Mouse (Mus musculus) liver, embryonic 11.5 days (tissue): ENCODE results near the gene 4931428F04Rik. TPM values are rescaled to one million over a fixed set of nuclear protein-coding genes. Genes with fewer than 3 reads are reported as not detected.

Experiments used
- ATAC-seq: fragments of 200-750 bp; cut with Nextera tagmentation; replicated peaks from 2 replicates; pipeline ENCODE4 v1.8.0; 2017; ENCODE audit warnings: moderate number of reproducible peaks, mild to moderate bottlenecking, moderate TSS enrichment, moderate library complexity; ENCODE audit not compliant: low FRiP score
- DNase-seq: peaks from one replicate; pipeline ENCODE4 v3.0.0-alpha.2; 2017; ENCODE audit warnings: low spot score
- H3K27ac ChIP-seq: fragments of 300-500 bp; sonication (generic); 2 replicates; pipeline ENCODE4 v1.5.1; 2014; ENCODE audit warnings: mild to moderate bottlenecking, low read depth, low read length, control low read depth
- H3K27me3 ChIP-seq: fragments of 300-500 bp; sonication (generic); replicated peaks from 2 replicates; pipeline ENCODE4 v1.6.1; 2014; ENCODE audit warnings: low read length, mixed read lengths; ENCODE audit not compliant: control insufficient read depth, insufficient read depth
- H3K36me3 ChIP-seq: fragments of 300-500 bp; sonication (generic); 2 replicates; pipeline ENCODE4 v1.6.1; 2014; ENCODE audit warnings: mild to moderate bottlenecking, low read length, moderate library complexity, mixed read lengths; ENCODE audit not compliant: control insufficient read depth, insufficient read depth
- H3K4me1 ChIP-seq: fragments of 300-500 bp; sonication (generic); replicated peaks from 2 replicates; pipeline ENCODE4 v1.6.1; 2014; ENCODE audit warnings: low read length, mixed read lengths; ENCODE audit not compliant: control insufficient read depth, insufficient read depth
- H3K4me2 ChIP-seq: fragments of 300-500 bp; sonication (generic); 2 replicates; pipeline ENCODE4 v1.6.1; 2014; ENCODE audit warnings: mild to moderate bottlenecking, control low read depth, moderate library complexity
- H3K4me3 ChIP-seq: fragments of 300-500 bp; sonication (generic); 2 replicates; pipeline ENCODE4 v1.5.1; 2014; ENCODE audit warnings: low read depth, low read length, control low read depth
- H3K9ac ChIP-seq: fragments of 300-500 bp; sonication (generic); 2 replicates; pipeline ENCODE4 v1.6.1; 2014; ENCODE audit warnings: low read depth, low read length, control low read depth
- H3K9me3 ChIP-seq: fragments of 300-500 bp; sonication (generic); 2 replicates; pipeline ENCODE4 v1.6.1; 2016; ENCODE audit warnings: low read length, inconsistent platforms, mixed read lengths; ENCODE audit not compliant: control insufficient read depth
- WGBS: fragments of 180-500 bp; shearing (Covaris S2); extraction: QIAGEN DNeasy Blood & Tissue Kit; methylation state at CpG from one replicate; pipeline ENCODE4 v1.1.7; 2014; 5-methylcytosine and 5-hydroxymethylcytosine counted together
- polyA plus RNA-seq: library from polyadenylated mRNA; unstranded; fragments of >200 nt; fragmentation: Nextera tagmentation; extraction: Ambion mirVana; gene quantifications from 2 replicates; pipeline ENCODE4 v1.2.1, GENCODE M21; 2014

4931428F04Rik gene
- polyA plus RNA-seq, 1 experiment from 2014 or later = 4.7 TPM

GRCm38 (mm10) chr8:105311718-105312117 is 22.1 kb upstream of the 4931428F04Rik start:
- peak; percentile 63 for ATAC-seq
- Histone ChIP-seq H3K9ac (no peak overlapping the region), H3K36me3 (peaks cover 40% of the 10 kb centered on the region), H3K27ac (peak overlapping the region; percentile 55; the same call in 1 of the 2 replicates), H3K9me3 (no peaks in the 10 kb centered on the region), H3K4me3 (no peak overlapping the region), H3K4me2 (no peak overlapping the region), H3K4me1 (peaks cover 29% of the 10 kb centered on the region), H3K27me3 (no peaks in the 10 kb centered on the region)
- 54% methylated on average over 1 of the region's 1 CpGs for WGBS
- no peak for DNase-seq

DNA sequence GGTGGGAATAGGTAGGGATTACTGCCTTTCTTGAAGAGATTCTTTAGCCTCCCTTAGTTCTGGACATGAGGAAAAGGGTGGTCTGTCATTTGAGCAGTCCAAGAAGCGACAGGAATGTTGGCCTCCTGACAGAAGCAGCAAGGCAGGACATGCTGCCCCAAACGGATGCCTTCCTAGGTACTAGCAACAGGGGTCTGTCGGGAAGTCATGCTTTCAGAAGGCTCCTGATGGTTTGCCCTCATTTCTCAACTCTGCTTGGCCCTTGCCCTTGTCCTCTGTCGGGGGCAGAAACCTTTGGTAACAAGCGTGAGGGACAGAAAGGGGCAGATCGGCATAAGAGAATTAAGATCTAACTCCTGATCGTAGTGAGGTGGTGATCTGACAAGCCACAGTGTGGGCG is 20.5 kb upstream of the 4931428F04Rik start:
- H3K27me3 ChIP-seq = no peaks in the 10 kb centered on the region
- H3K4me3 ChIP-seq = no peak overlapping the region
- H3K4me2 ChIP-seq = no peak overlapping the region
- H3K9me3 ChIP-seq = no peaks in the 10 kb centered on the region
- no peak for DNase-seq
- H3K27ac ChIP-seq = no peak overlapping the region
- H3K36me3 ChIP-seq = peaks cover 35% of the 10 kb centered on the region
- 86% methylated on average over 8 of the region's 8 CpGs for WGBS
- no peak overlapping the region for H3K9ac ChIP-seq
- ATAC-seq = no peak
- peaks cover 38% of the 10 kb centered on the region for H3K4me1 ChIP-seq

- H3K4me1 ChIP-seq = peaks cover 43% of the 10 kb centered on the region
- H3K4me2 ChIP-seq = no peak overlapping the region
- DNase-seq (no peak), ATAC-seq (no peak)
- 80% methylated on average over 15 of the region's 15 CpGs for WGBS
- peaks cover 33% of the 10 kb centered on the region for H3K36me3 ChIP-seq
- H3K27me3 ChIP-seq = no peaks in the 10 kb centered on the region
- H3K9me3 ChIP-seq = no peaks in the 10 kb centered on the region
- H3K9ac ChIP-seq = no peak overlapping the region
- H3K27ac ChIP-seq = no peak overlapping the region
- no peak overlapping the region for H3K4me3 ChIP-seq
These were observed 19.6 kb upstream of the 4931428F04Rik start for GRCm38 (mm10) chr8:105309142-105309847.

- Histone ChIP-seq H3K27ac (no peak overlapping the region), H3K4me1 (peaks cover 39% of the 10 kb centered on the region), H3K4me3 (no peak overlapping the region), H3K9ac (no peak overlapping the region), H3K36me3 (peaks cover 36% of the 10 kb centered on the region), H3K9me3 (no peaks in the 10 kb centered on the region), H3K4me2 (no peak overlapping the region), H3K27me3 (no peaks in the 10 kb centered on the region)
- ATAC-seq (no peak), DNase-seq (no peak)
- WGBS = 91% methylated on average over 10 of the region's 10 CpGs
These were observed 18.8 kb upstream of the 4931428F04Rik start for GRCm38 (mm10) chr8:105308428-105308827.

DNA sequence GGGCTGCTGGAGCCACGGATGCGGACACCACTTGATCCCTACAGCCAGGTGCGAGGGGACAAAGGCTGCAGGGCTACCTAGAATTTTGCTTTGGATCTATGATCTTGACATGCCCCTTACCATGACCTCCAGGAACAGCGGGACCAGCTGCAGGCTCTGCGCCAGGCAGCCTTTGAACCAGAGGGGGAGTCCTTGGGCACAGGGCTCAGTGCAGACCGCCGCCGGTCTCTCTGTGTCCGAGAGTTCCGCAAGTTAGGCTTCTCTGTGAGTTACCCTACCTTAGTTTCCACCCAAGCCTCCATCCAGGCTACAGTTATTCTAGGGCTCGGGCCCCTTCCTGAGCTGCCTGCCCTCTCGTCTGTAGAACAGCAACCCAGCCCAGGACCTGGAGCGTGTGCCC is 18.0 kb upstream of the 4931428F04Rik start:
- DNase-seq (no peak), ATAC-seq (no peak)
- Histone ChIP-seq H3K4me2 (no peak overlapping the region), H3K36me3 (peaks cover 36% of the 10 kb centered on the region), H3K27ac (no peak overlapping the region), H3K27me3 (no peaks in the 10 kb centered on the region), H3K9me3 (no peaks in the 10 kb centered on the region), H3K4me1 (peaks cover 35% of the 10 kb centered on the region), H3K9ac (no peak overlapping the region), H3K4me3 (no peak overlapping the region)
- 94% methylated on average over 13 of the region's 13 CpGs for WGBS

DNA sequence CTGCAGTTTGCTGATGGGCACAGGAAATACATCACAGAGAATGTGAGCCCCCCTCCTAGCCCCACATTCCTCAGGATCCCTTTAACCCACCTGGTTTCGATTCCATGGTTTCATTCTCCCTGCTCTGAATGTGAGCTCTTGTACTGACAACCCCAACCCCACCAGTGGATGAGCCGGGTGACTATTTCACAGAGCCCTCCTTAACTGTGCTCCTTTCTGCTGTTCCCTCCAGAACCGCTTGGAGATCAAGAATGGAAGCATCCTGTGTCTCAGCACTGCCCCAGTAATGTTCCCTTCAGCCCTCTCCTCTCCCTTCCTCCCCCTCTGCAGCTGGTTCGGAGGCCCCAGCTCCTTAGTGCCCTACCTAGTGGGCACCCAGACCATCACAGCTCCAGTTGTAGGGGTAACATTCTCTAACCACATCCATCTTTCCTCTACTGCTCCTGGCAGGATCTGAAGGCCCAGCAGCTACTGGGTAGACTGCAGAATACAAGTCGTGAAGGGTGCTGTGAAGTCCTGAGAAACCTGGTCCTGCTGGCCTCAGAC is 16.6 kb upstream of the 4931428F04Rik start:
- WGBS = 74% methylated on average over 5 of the region's 5 CpGs
- no peak overlapping the region; the same call in 1 of the 2 replicates for H3K9ac ChIP-seq
- peaks cover 35% of the 10 kb centered on the region for H3K4me1 ChIP-seq
- peaks cover 47% of the 10 kb centered on the region for H3K36me3 ChIP-seq
- H3K4me2 ChIP-seq = peak overlapping the region; percentile 66
- H3K4me3 ChIP-seq = peak overlapping the region; percentile 37
- H3K27ac ChIP-seq = peak overlapping the region; percentile 26; the same call in 1 of the 2 replicates
- ATAC-seq = no peak
- DNase-seq = no peak
- H3K27me3 ChIP-seq = no peaks in the 10 kb centered on the region
- no peaks in the 10 kb centered on the region for H3K9me3 ChIP-seq

DNA sequence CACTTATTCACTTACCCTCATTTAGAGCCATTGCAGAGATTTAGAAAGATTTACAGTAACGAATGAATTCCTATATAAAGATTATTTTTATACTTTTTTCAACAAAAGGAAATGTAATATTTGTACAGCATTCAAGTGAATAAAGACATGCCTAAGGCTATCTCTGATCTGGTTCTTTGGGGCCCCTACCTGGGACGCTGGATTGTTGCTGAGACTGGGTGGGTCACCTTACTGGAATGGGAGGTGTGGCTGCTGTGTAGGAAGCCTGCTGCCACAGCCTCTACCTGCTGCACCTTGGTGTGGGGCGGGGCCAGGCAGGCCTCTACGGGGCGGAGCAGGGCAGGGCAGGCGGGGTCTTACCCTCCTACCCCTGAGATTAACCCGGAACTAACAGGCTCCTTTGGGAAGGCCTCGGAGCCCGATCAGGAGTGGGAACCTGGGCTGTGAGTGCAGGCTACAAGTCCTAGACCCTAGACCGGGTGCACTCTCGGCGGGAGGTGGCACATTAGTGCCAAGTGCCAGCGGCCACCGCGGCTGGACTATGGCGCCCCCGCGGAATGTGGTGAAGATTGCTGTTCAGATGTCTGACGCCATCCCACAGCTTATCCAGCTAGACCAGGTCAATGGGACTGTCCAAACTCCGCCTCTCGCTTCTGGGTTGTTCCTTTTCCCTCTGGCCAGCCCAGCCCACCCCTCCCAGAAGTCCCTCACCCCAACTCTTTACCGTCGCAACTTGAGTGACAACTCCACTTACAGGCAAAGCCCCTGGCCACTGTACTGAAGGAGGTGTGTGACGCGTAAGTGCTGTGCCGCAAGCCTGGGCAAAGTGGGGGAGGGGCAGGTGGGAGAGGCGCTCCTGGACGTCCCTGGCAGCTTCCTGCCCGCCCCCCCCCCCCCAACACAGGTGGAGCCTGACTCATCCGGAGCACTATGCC is 15.8 kb upstream of the 4931428F04Rik start, which contains the start of gene Elmo3:
Gene Elmo3, plus strand, starts transcription at position 391 of the 935 bp plus-strand sequence.
- Histone ChIP-seq H3K4me3 (peak within 1 kb of the TSS; percentile 37), H3K27me3 (no peaks in the 10 kb centered on the region), H3K36me3 (peaks cover 48% of the 10 kb centered on the region), H3K9ac (peak within 1 kb of the TSS; percentile 53), H3K4me1 (peaks cover 41% of the 10 kb centered on the region), H3K4me2 (peak within 1 kb of the TSS; percentile 66), H3K27ac (peak within 1 kb of the TSS; percentile 43), H3K9me3 (no peaks in the 10 kb centered on the region)
- ATAC-seq = peak; percentile 69
- 14% methylated on average over 30 of the region's 30 CpGs for WGBS
- peak; percentile 72 for DNase-seq

DNA sequence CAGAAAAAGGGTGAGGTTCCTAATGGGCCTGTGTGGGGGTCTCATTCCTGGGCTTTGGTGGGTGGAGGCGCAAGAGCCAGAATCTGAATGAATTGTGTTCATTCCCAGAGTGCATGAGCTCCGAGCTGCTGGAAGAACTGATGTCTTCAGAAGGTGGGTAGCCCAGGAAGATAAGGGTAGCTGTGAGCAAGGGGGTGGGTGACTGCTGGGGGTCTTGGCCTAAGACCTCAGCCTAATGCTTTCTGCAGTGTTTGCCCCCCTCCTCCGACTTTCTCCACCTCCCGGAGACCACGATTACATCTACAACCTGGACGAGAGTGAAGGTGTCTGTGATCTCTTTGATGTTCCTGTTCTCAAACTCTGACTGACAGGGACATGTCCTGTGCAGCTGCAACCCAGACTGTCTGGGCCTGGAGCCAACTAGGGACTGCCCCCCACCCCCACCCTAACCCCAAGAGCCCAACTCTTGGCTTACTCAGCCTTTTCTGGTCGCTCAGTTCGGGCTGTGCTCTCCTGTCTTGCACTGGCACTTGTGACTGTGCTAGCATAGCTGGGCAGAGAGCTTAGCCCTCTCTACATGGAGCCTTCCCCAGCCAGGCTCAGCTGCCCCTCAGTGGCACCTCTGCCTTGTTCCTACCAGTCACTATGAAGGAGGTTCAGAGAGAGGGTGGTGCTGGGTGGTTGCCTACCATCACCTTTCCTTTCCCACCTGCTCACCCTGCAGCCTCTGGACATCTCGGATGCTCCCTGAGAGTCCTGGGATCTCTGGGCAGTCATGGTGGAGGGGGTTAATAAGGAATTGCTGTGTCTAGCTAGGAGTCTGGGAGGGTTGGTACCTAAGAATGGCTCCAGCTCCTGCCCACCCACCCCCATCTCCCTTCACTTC is 14.9 kb upstream of the 4931428F04Rik start:
- no peaks in the 10 kb centered on the region for H3K27me3 ChIP-seq
- H3K4me2 ChIP-seq = 0 out of 2 replicates have a peak overlapping the region, but pooled peaks have one; percentile 11
- ATAC-seq (peak; percentile 16), DNase-seq (no peak)
- no peak overlapping the region for H3K9ac ChIP-seq
- no peaks in the 10 kb centered on the region for H3K9me3 ChIP-seq
- peaks cover 53% of the 10 kb centered on the region for H3K36me3 ChIP-seq
- WGBS = 76% methylated on average over 9 of the region's 9 CpGs
- peaks cover 47% of the 10 kb centered on the region for H3K4me1 ChIP-seq
- no peak overlapping the region for H3K4me3 ChIP-seq
- 0 out of 2 replicates have a peak overlapping the region, but pooled peaks have one; percentile 6 for H3K27ac ChIP-seq
